Mouse (Mus musculus) liver, adult 2 months (tissue): Measurements from ENCODE around the gene Gins1.

ENCODE experiments used
- CTCF ChIP-seq: fragments of 200-500 bp; IDR thresholded peaks from 2 replicates; pipeline ENCODE4 v1.5.1; 2011; ENCODE audit warnings: low read depth, low read length, control low read depth
- POLR2A ChIP-seq: fragments of 200-500 bp; IDR thresholded peaks from 2 replicates; pipeline ENCODE4 v1.6.1; 2011; ENCODE audit warnings: low read length, control low read depth; ENCODE audit not compliant: insufficient read depth; ENCODE audit errors: extremely low read depth

DNA sequence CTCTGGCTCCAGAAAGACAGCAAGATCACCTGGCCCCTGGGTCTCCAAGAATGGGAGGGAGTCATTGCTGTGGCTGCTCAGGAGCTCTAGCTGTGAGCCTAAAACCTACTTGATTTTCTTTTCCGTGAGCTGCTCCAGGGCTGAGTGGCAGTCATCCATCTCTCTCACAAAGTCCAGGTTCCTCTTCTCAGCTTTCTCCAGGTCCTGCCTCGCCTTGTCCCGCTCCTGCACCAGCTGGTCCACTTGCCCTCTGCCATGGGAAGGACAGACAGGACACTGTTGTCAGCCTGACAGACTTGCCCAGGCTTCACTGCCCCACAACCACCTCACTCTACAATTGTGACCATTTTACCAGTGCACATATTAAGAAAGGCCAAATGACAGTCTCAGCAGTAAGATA, 58.0 kb downstream of the Gins1 start:
- TF ChIP-seq CTCF (no peak), POLR2A (no peak)
